Mouse (Mus musculus) ES-E14 (cell line): ENCODE measurements around the gene Dnajc6.

Experiments
- CHD2 ChIP-seq: IDR thresholded peaks from 2 replicates; pipeline ENCODE4 v1.6.1; 2014; ENCODE audit warnings: mild to moderate bottlenecking, low read depth, low read length, inconsistent platforms
- HCFC1 ChIP-seq: IDR thresholded peaks from 2 replicates; pipeline ENCODE4 v1.6.1; 2012; ENCODE audit warnings: low read length, inconsistent platforms, borderline replicate concordance; ENCODE audit not compliant: insufficient read depth

DNA sequence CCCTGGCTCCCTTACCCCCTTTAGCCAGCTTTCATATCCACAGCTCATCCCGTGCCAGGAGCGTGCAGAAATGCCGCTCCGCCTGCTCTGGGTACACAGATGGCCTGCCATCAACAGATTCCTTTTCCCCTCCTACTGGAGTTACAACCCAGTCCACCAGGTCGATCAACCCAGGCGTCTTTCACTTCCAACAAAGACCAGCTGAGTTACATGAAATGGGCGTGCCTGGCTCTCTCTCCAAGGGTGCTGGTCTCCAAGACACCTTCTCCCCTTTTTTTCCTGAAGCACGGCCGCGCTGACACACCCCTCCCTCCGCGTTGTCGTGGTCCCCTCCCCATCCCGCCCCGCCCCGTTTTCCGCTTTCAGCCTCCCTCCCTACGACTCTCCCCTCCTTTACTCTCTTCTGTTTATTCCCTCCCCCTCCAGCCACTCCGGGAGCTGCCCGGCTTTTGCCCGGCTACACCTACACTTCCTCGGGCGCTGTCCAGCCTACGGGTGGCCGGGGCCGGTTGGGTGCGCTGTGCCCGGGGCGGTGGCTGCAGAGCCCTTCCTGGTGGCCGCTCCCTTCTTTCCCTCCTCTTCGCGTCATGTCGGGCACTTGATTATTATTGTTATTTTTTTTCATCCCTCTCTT lies 53.6 kb downstream of the Dnajc6 start:
- no peak for TF ChIP-seq CHD2
- no peak for TF ChIP-seq HCFC1
